Mouse (Mus musculus) kidney, embryonic 16.5 days (tissue): ENCODE results near the gene Vmn1r36. TPM values are rescaled to one million over a fixed set of nuclear protein-coding genes. Genes with fewer than 3 reads are reported as not detected.
"Not testable (repeated sequence)": the region's sequence is repeated elsewhere in the genome, so short reads cannot be mapped to it uniquely, and the experiment has no call there.

ENCODE experiments used
- ATAC-seq: fragments of 200-750 bp; cut with Nextera tagmentation; 2 replicates; pipeline ENCODE4 v1.8.0; 2017; ENCODE audit warnings: moderate TSS enrichment; ENCODE audit not compliant: low FRiP score, low TSS enrichment
- H3K27ac ChIP-seq: fragments of 300-500 bp; sonication (generic); 2 replicates; pipeline ENCODE4 v1.5.1; 2014; ENCODE audit warnings: low read length
- H3K27me3 ChIP-seq: fragments of 300-500 bp; sonication (generic); 2 replicates; pipeline ENCODE4 v1.6.1; 2014; ENCODE audit warnings: low read length, control low read depth, mixed read lengths; ENCODE audit not compliant: insufficient read depth
- H3K36me3 ChIP-seq: fragments of 300-500 bp; sonication (generic); 2 replicates; pipeline ENCODE4 v1.6.1; 2014; ENCODE audit warnings: low read length, control low read depth, mixed read lengths; ENCODE audit not compliant: insufficient read depth
- H3K4me1 ChIP-seq: fragments of 300-500 bp; sonication (generic); 2 replicates; pipeline ENCODE4 v1.6.1; 2014; ENCODE audit warnings: low read length, control low read depth, mixed read lengths; ENCODE audit not compliant: insufficient read depth
- H3K4me2 ChIP-seq: fragments of 300-500 bp; sonication (generic); replicated peaks from 2 replicates; pipeline ENCODE4 v1.6.1; 2014; ENCODE audit warnings: low read depth, low read length
- H3K4me3 ChIP-seq: fragments of 300-500 bp; sonication (generic); 2 replicates; pipeline ENCODE4 v1.5.1; 2014; ENCODE audit warnings: mild to moderate bottlenecking, low read length
- H3K9ac ChIP-seq: fragments of 300-500 bp; sonication (generic); replicated peaks from 2 replicates; pipeline ENCODE4 v1.6.1; 2014; ENCODE audit warnings: low read length
- H3K9me3 ChIP-seq: fragments of 300-500 bp; sonication (generic); 2 replicates; pipeline ENCODE4 v1.6.1; 2016; ENCODE audit warnings: low read length, control low read depth
- WGBS: fragments of 180-500 bp; shearing (Covaris S2); extraction: QIAGEN DNeasy Blood & Tissue Kit; methylation state at CpG from one replicate; pipeline ENCODE4 v1.1.7; 2014; 5-methylcytosine and 5-hydroxymethylcytosine counted together
- polyA plus RNA-seq: library from polyadenylated mRNA; unstranded; fragments of >200 nt; fragmentation: Nextera tagmentation; extraction: Ambion mirVana; gene quantifications from 2 replicates; pipeline ENCODE4 v1.2.1, GENCODE M21; 2015

Vmn1r36 gene
- polyA plus RNA-seq, result not detected in 2 replicates

DNA sequence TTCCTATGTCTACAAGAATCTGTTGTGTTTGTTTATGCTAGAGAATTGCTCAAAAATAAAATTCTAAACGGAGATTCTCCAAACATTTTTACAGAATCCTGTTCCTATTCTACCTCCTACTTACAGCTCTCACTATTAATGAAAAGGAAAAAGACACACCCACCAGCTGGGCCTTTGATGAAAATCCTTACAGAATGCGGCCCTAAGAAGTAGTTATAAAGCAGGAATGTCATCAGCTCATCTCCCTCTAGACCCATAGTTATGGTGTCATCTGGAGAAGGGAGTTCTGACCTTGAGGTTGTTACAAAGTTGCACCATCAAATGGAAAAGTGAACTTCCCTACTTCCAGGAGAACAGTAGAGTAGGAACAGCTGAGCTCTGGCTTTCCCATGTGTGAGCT lies at the start of gene Vmn1r36:
Gene Vmn1r36 (minus strand): TSS at position 101 of the 400 bp plus-strand sequence.
- not testable (repeated sequence) for ATAC-seq, H3K27ac ChIP-seq, H3K9ac ChIP-seq, H3K9me3 ChIP-seq, H3K27me3 ChIP-seq, H3K36me3 ChIP-seq, H3K4me3 ChIP-seq, H3K4me2 ChIP-seq, H3K4me1 ChIP-seq
- WGBS, result 73% methylated on average over 2 of the region's 2 CpGs

DNA sequence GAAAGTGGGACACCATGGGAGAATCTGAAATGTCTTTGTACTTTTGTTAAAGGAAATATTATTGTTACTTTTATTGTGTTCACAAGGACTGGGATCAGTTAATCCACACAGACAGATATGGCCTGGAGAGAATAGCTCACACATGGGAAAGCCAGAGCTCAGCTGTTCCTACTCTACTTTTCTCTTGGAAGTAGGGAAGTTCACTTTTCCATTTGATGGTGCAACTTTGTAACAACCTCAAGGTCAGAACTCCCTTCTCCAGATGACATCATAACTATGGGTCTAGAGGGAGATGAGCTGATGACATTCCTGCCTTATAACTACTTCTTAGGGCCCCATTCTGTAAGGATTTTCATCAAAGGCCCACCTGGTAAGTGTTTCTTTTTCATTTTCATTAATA lies 10.1 kb upstream of the Vmn1r36 start, which contains the start of gene Vmn1r37:
Gene Vmn1r37 (plus strand): TSS at position 301 of the 400 bp plus-strand sequence.
- H3K4me3 ChIP-seq, ATAC-seq, H3K9ac ChIP-seq, H3K27ac ChIP-seq, H3K4me1 ChIP-seq, H3K27me3 ChIP-seq, H3K9me3 ChIP-seq, H3K4me2 ChIP-seq, H3K36me3 ChIP-seq: not testable (repeated sequence)

DNA sequence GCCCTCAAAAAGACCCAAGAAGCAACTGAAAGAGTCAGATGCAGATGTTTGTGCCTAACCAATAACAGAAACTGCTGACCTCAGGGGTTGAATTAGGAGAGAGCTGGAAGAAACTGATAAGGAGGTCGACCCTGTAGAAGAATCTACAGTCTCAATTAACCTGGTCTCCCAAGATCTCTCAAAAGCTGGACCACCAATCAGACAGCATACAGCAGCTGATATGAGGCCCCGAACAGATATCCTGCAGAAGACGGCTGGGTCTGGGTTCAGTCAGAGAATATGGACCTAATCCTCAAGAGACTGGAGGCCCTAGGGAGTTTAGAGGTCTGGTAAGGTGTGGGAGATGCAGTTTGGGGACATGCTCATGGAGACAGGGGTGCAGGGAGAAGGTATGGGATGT lies 5.1 kb downstream of the Vmn1r36 start:
- H3K9me3 ChIP-seq, result no peaks in the 10 kb centered on the region
- H3K9ac ChIP-seq, result no peak overlapping the region
- no peak overlapping the region for H3K4me3 ChIP-seq
- H3K4me2 ChIP-seq, result no peak overlapping the region
- no peaks in the 10 kb centered on the region for H3K36me3 ChIP-seq
- no peaks in the 10 kb centered on the region for H3K27me3 ChIP-seq
- 84% methylated on average over 3 of the region's 3 CpGs for WGBS
- H3K27ac ChIP-seq, result no peak overlapping the region
- no peaks in the 10 kb centered on the region for H3K4me1 ChIP-seq
- no peak for ATAC-seq

DNA sequence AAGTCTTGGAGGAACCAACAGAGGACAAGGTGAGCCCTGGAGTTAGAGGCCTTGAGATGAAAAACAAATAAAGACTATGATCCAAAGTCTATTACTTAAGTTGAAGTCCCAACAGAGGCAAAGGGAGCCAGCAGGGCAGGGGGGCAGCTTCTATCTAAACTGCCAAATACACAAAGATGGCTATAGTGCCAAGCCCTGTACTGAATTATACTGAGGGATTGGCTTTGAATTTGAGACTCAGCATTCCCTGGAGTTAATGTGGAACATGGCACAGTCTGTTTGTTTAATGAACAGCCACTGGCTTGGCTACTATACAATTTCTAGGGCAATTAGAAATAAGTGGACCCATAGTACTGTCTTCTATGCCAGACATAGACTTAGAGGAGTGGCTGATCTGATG lies 10.1 kb downstream of the Vmn1r36 start:
- no peaks in the 10 kb centered on the region for H3K36me3 ChIP-seq
- ATAC-seq, result no peak
- H3K9ac ChIP-seq, result no peak overlapping the region
- H3K4me3 ChIP-seq, result no peak overlapping the region
- no peak overlapping the region for H3K4me2 ChIP-seq
- no peak overlapping the region for H3K27ac ChIP-seq
- no peaks in the 10 kb centered on the region for H3K27me3 ChIP-seq
- no peaks in the 10 kb centered on the region for H3K9me3 ChIP-seq
- H3K4me1 ChIP-seq, result no peaks in the 10 kb centered on the region

DNA sequence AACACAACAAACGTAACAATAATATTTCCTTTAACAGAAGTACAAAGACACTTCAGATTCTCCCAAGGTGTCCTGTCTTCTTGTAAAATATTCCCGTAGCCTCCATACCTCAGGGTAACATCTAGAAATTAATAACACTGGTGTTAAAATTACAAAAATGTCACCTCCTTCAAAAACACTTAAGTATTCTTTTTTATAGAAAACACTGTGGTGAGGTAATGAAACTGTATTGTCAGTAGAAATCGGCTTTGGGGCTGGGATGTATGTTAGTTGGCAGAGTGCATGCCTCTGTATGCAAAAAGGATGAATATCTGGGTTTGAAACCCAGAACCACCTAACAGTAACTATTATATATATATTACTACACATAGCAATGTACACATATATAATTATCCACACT lies 33.2 kb downstream of the Vmn1r36 start, which contains the start of gene Vmn1r35:
Gene Vmn1r35 (minus strand): TSS at position 101 of the 400 bp plus-strand sequence.
- WGBS, result 82% methylated on average over 3 of the region's 3 CpGs
- H3K27ac ChIP-seq, result no peak within 1 kb of the TSS
- ATAC-seq, result no peak
- H3K9me3 ChIP-seq, result no peaks in the 10 kb centered on the region
- H3K9ac ChIP-seq, result no peak within 1 kb of the TSS
- no peaks in the 10 kb centered on the region for H3K4me1 ChIP-seq
- no peaks in the 10 kb centered on the region for H3K36me3 ChIP-seq
- H3K4me2 ChIP-seq, result no peak within 1 kb of the TSS
- no peak within 1 kb of the TSS for H3K4me3 ChIP-seq
- no peaks in the 10 kb centered on the region for H3K27me3 ChIP-seq

Other genes starting within 250 kb of the Vmn1r36 start
- 91.0 and 93.8 TPM in 2 replicates for gene Mad2l1, start 183.8 kb downstream of the Vmn1r36 start, polyA plus RNA-seq
- 0.05 and 0.13 TPM in 2 replicates for gene Vmn1r32, start 159.1 kb downstream of the Vmn1r36 start, polyA plus RNA-seq
- not detected in 2 replicates for gene Vmn1r33, start 100.9 kb downstream of the Vmn1r36 start, polyA plus RNA-seq
- gene Vmn1r34, start 75.3 kb downstream of the Vmn1r36 start, polyA plus RNA-seq, result not detected in 2 replicates
- not detected in 2 replicates for gene Vmn1r35, start 33.3 kb downstream of the Vmn1r36 start, polyA plus RNA-seq
- not detected in 2 replicates for gene Vmn1r37, start 10.2 kb upstream of the Vmn1r36 start, polyA plus RNA-seq
- not detected in 2 replicates for gene Vmn1r38, start 63.5 kb upstream of the Vmn1r36 start, polyA plus RNA-seq
- gene Vmn1r39, start 91.4 kb upstream of the Vmn1r36 start, polyA plus RNA-seq, result not detected in 2 replicates
- gene Gng12, start 177.2 kb upstream of the Vmn1r36 start, polyA plus RNA-seq, result 111 and 119 TPM in 2 replicates